Mouse (Mus musculus) B cell, adult 2 months (primary cell): Measurements from ENCODE around the gene Pik3c2a.
A peak's percentile ranks its signal among the peaks of the same experiment; 100 is the strongest.

ENCODE experiments used
- DNase-seq, 2 experiments: peaks; one replicate each; pipeline ENCODE4 v3.0.0; 2022

Gene Pik3c2a

GRCm38 (mm10) chr7:116443004-116443696 is at the start of gene Pik3c2a:
Gene Pik3c2a, minus strand, starts transcription at chr7:116443449.
- peak; percentile 95 for DNase-seq

DNA sequence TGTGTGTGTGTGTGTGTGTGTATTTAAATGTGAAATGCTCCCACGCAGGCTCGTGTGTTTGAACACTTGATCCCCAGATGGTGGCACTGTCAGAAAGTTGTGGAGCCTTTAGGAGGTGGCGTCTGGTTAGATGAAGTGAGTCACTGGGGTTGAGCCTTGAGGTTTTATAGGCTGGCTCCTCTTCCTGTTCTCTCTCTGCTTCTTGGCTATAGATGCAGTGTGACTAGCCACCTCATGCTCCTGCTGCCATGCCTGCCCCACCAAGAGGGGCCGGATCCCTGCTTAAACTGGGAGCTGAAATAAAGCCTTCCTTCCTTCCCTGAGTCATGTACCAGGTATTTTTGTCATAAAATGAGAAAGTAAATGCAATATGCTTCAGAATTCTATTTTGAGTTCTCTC is 47.9 kb upstream of the Pik3c2a start:
- DNase-seq = peak in 1 of 2 experiments; percentile 9

DNA sequence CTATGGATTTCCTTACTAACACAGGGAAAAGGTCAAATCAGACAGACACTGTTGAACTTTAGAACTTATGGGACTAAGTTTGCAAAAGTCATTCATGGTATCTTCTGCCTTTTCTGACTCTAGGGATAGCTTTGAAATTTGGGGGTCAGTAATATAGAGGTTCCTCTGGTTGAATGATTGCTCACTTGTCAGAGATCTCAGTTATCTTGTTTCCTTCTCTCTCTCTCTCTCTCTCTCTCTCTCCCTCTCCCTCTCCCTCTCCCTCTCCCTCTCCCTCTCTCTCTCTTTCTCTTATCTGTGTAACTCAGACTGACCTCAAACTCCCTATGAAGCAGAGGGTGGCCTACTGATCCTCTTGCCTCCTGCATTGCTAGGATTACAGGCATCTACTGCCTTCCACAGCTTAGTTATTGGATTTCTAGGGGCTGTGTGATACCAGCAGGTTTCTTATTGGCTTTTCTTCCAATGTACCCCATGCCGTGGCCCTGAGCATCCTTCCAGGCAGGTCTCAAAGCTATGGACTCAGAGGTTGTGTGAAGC is 41.9 kb upstream of the Pik3c2a start:
- no peak for DNase-seq

- DNase-seq = no peak
These were observed 41.0 kb upstream of the Pik3c2a start for GRCm38 (mm10) chr7:116484213-116484612.

GRCm38 (mm10) chr7:116483782-116484181 is 40.5 kb upstream of the Pik3c2a start:
- DNase-seq = no peak

DNA sequence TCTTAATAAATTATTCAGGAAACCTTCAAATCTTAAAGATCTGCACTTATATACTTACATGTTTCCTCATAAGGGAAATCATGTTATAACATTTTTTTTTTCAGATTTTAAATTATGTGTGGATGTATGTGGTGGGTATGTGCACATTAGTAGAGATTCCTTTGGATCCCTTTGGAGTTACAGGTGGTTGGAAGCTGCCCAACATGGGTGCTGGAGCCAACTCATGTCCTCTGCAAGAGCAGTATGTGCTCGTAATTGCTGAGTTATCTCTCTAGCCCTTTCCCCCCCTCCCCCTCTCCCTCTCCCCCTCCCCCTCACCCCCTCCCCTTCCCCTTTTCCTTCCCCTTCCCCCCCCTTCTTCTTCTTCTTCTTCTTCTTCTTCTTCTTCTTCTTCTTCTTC is 39.9 kb upstream of the Pik3c2a start:
- DNase-seq = no peak

- peak; percentile 49 to 51 for DNase-seq
These were observed 33.0 kb upstream of the Pik3c2a start for GRCm38 (mm10) chr7:116476264-116476663.

DNA sequence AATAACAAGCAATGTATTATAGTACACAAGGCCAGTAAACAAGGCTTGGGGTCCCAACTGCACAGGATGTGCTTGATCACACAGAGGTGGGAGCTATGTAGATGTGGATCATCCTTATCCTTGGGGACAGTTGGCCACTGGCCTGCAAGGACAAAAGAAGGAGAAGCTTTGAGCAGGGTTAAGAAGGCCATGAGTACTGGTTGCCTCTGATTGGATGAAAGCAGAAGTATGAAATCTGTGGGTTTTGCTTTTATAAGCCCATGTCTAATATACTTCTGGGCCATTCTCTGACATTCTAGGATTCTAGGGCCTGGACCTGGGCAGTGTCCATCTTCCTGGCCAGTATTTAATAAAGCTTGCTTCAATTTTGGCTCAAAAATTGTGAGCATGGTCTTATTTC is 32.6 kb upstream of the Pik3c2a start:
- no peak for DNase-seq

DNA sequence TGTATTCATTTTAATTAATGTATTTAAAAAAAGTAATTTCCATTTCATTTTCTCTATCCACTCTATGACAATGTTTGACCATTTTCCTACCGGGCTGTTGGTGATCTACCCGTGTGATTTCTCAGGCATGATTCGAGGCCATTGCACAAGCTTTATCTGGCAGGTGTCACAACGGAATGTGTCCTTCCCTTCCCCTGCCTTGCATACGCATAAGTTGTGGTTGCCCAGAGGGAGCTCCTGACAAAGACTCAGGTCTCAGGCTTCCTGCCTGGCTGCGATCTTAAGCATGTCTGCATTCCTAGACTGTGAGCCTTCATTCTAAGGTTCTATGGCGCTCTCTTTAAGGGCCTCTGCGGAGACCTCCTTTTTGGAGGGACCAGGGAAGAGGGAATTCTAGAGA is 18.9 kb upstream of the Pik3c2a start:
- no peak for DNase-seq

DNA sequence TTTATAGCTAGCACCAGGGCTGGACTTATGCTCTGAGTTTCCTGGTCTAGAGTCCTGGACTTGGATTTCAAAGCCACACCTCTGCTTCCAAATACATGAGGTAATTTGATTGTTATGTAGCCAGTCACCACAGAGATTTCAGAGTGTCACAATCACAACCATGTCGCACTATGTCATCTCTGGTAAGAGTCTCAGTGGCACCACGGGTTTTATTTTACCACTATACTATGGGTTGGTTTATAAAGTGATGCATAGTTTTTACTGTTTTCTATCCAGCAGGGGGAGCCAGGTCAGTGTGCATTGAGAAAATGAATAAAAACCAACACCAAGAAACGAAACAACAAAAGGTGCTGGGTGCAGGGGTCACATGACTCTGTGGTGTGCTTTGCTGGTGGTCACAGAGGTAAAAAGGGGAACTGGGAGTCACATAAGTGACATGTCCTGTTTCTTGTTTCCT is 15.8 kb upstream of the Pik3c2a start:
- DNase-seq = peak; percentile 76 to 81

DNA sequence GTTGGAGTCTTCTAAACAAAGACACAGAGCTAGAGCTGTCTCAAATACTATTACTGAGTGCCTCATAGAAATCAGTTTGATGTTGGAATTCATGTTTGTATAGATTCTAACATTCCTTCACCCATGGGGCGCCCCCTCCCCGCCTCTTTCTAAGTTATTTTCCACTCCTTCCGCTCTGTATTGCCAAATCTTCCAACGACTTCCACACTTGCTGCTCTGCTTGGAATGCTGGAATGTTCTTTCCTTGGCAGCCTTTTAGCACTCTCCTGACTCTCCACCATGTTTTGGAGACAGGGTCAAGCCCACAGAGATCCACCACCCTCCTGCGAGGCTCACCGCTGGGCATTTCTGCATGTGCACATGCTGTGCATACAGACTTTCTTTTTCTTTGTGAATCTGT is 14.1 kb upstream of the Pik3c2a start:
- no peak for DNase-seq

DNA sequence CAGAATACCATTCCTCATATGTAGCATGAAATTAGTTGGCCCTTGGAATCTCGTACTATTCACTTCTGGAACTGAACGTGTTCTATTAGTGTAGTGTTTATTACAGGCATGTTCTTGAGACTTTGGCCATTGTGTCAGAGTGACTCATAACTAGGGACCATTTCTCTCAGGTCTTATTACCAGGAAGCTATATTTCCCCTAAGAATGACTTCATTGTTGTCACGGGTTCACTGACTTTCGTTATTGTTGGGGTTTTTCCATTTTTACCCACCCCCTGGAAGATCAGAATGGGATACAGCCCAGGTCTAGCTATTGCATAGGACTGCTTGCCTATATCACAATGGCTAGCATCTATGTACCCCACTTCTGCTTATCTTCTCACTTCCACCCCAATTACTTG is 13.7 kb upstream of the Pik3c2a start:
- DNase-seq = no peak

DNA sequence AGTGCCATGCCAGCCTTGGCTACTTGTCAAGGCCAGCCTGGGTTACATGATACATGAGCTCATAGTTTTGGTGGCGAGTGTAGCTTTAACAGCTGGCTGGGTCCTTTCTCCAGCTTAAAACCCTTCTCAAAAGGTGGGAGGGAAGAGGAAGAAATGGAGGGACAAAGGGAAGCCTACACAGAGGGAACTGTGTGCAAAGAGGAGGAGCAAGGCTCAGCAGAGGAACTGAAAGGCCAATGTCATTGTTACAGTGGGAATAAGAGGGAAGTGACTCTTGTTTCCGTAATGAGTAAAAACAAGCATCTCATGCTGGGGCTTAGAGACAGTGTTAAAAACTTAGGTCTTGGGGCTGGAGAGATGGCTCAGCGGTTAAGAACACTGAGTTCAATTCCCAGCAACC is 3.4 kb upstream of the Pik3c2a start:
- no peak for DNase-seq

- peak in 1 of 2 experiments; percentile 10 for DNase-seq
These were observed 1.1 kb upstream of the Pik3c2a start for GRCm38 (mm10) chr7:116444326-116444809.

DNA sequence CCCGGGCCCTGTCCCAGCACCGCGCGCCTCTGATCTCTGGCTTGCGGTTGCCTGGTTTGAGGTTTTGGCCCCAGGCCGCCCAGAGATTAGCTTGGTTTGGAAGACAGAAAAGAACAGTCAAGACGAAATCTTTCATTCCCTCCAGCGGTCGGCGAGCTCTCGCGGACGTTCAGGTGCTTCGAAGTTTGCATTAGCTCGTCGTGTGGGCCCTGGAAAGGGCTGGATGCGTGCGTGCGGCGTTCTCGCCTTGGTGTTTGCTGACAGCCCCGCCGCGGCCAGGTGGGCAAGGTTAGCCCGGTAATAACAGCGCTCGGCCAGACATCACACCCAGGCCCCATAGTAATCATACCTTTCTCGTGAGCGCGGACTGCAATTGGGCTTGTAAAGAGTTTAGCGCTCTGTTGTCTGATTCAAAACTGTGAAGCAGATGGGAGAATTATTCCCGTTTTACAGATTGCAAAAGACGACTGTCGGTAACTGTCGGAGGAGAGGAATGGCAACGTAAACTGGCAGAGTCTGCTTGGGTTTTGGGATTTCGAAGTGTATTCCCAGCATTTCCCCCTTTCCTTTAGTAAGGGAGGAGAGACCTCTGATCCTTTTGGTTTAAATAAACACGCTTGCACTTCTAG is 562 bp upstream of the Pik3c2a start:
- DNase-seq = peak in 1 of 2 experiments; percentile 47

GRCm38 (mm10) chr7:116442226-116442625 is 1.0 kb downstream of the Pik3c2a start:
- no peak for DNase-seq

DNA sequence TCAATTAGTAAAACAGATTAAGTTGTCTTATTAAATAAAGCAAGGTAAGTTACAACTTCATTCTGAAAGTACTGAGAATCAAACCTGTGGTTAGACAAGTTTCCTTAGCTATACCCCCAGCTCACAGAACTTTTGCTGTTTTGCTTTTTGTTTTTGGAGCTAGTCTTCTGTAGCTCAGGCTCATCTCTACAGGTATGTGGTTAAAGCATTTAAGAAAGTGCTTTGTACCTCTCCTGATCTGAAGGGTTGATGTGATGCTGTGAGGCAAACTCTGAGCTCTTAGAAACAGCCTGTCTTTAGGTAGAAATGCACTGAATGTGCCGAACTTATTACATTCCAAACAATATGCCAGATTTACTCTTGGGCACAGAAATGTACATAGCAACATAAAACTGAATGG is 1.9 kb downstream of the Pik3c2a start:
- no peak for DNase-seq

DNA sequence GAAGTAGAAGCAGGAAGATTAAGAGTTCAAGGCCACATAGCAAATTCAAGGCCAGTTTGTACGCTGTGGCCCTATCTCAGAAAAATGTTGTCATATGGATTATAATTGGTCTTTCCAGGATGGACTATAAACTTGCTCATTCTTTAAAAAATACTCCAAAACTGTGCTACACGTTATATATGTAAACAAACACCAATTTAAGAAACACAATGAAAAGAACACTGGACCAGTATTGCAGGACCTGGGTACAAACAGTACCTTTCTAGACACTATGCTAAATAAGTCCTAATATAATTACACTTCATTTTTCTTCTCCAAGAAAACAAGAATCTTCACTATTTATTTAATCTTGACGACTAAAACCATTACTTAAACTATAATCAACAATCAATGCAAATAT is 11.6 kb downstream of the Pik3c2a start:
- no peak for DNase-seq

DNA sequence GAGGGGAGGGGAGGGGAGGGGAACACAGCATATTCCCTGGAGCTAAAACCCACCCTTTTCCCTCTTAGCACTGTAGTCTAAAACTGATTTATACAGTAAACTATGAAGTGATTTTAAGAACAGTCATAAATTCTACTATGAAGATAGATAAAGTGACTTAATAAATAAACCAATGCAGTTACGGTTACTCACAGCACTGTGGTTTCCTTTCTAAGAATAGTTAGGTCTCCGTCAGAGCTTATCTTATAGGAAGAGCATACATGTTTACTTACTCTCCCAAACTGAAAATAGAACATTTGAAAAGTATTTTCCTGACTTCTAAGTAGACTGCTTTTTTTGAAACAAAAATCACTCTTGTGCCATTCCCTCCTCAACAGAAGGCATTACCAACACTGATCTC is 12.3 kb downstream of the Pik3c2a start:
- no peak for DNase-seq

- DNase-seq = no peak
These were observed 16.0 kb downstream of the Pik3c2a start for GRCm38 (mm10) chr7:116427206-116427605.

DNA sequence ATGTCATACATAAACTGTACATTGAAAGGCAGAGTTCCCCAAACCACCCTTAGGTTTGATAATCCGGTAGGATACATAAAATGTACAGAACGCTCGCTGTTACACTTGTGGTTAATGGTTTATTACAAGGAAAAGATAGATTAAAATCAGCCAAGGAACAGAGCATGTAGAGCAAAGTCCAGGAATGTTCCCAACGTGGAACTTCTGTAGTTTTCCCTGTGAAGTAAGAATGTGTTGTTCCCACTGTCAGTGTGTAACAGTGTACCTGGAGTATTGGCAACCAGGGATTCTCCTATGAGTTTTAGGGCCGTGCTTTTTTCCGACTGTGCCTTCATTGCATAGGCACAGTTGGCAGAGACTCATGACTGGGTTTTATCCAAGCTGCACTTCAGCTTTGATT is 17.5 kb downstream of the Pik3c2a start:
- DNase-seq = no peak

DNA sequence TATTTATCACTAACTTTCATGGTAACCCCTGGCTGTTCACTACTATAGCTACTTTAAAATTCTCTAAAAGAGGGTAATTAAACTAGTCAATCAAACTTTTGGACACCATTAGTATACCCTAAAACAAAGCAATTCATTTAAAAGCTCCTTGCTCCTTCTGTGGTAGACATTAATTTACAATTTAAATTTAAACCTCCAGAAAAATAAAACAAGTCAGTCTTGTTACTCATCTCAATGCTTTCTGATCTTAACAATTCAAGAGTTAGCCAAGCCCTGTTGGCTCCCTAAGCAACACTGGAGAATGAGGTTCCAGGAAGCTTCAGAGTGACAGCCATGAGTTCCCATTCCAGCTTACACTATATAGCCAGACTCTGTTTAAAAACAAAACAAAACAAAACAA is 22.2 kb downstream of the Pik3c2a start:
- DNase-seq = no peak

- no peak for DNase-seq
These were observed 33.8 kb downstream of the Pik3c2a start for GRCm38 (mm10) chr7:116409438-116409837.

DNA sequence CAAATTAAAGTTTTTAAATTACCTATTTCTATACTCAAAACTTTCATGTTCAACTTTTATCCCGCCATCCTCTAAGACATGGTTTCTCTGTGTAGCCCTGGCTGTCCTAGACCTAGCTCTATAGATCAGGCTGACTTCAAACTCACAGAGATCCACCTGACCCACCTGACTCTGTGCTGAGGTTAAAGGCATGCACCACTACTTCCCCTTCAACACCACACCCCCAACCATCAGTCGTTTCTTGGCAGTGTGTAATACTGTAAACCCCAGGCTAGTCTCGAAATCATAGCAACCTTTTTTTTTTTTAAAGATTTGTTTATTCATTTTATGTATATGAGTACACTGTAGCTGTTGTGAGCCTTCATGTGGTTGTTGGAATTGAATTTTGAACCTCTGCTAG is 50.9 kb downstream of the Pik3c2a start:
- no peak for DNase-seq
